Mouse (Mus musculus) stomach, embryonic 16.5 days (tissue): ENCODE results near the gene Helq. TPM values are rescaled to one million over a fixed set of nuclear protein-coding genes. Genes with fewer than 3 reads are reported as not detected.
A peak's percentile ranks its signal among the peaks of the same experiment; 100 is the strongest.

Experiments
- ATAC-seq: fragments of 200-750 bp; cut with Nextera tagmentation; 2 replicates; pipeline ENCODE4 v1.8.0; 2017; ENCODE audit warnings: moderate number of reproducible peaks, moderate TSS enrichment; ENCODE audit not compliant: insufficient read depth, low FRiP score
- H3K27ac ChIP-seq: fragments of 300-500 bp; sonication (generic); 2 replicates; pipeline ENCODE4 v1.5.1; 2014; ENCODE audit warnings: low read length
- H3K27me3 ChIP-seq: fragments of 300-500 bp; sonication (generic); 2 replicates; pipeline ENCODE4 v1.6.1; 2014; ENCODE audit warnings: low read length, control low read depth, mixed read lengths; ENCODE audit not compliant: control insufficient read depth, insufficient read depth
- H3K36me3 ChIP-seq: fragments of 300-500 bp; sonication (generic); 2 replicates; pipeline ENCODE4 v1.6.1; 2014; ENCODE audit warnings: low read length; ENCODE audit not compliant: control insufficient read depth, insufficient read depth
- H3K4me1 ChIP-seq: fragments of 300-500 bp; sonication (generic); 2 replicates; pipeline ENCODE4 v1.6.1; 2014; ENCODE audit warnings: low read length, control low read depth, mixed read lengths; ENCODE audit not compliant: control insufficient read depth, insufficient read depth
- H3K4me2 ChIP-seq: fragments of 300-500 bp; sonication (generic); 2 replicates; pipeline ENCODE4 v1.6.1; 2014; ENCODE audit warnings: low read depth, low read length, mixed read lengths
- H3K4me3 ChIP-seq: fragments of 300-500 bp; sonication (generic); replicated peaks from 2 replicates; pipeline ENCODE4 v1.5.1; 2014; ENCODE audit warnings: mild to moderate bottlenecking, low read length
- H3K9ac ChIP-seq: fragments of 300-500 bp; sonication (generic); 2 replicates; pipeline ENCODE4 v1.6.1; 2014; ENCODE audit warnings: low read length
- H3K9me3 ChIP-seq: fragments of 300-500 bp; sonication (generic); replicated peaks from 2 replicates; pipeline ENCODE4 v1.6.1; 2016; ENCODE audit warnings: low read length, control low read depth; ENCODE audit not compliant: control insufficient read depth
- WGBS: fragments of 180-500 bp; shearing (Covaris S2); extraction: QIAGEN DNeasy Blood & Tissue Kit; methylation state at CpG from one replicate; pipeline ENCODE4 v1.1.7; 2014; 5-methylcytosine and 5-hydroxymethylcytosine counted together
- polyA plus RNA-seq: library from polyadenylated mRNA; unstranded; fragments of >200 nt; fragmentation: Nextera tagmentation; extraction: Ambion mirVana; gene quantifications from 2 replicates; pipeline ENCODE4 v1.2.1, GENCODE M21; 2015

The Helq gene
- polyA plus RNA-seq, 1 experiment from 2014 or later = 12.7 TPM

DNA sequence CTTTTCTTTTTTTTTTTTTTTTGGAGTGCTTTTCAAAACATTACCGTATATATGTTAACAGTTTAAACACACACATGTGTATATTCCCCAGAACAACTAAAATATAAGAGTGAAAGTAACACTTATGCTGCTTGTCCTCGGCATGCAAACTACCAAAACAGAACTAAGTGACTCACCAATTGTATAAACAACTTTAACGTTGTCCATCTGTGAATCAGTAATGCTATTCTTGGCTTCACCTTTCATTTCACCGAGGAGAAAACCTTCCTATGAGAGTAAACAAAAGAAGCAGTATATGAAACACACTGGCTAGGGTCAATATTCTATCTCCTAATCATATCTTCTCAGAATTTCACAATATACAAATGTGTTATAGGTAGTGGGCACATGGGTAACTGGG is 19.9 kb upstream of the Helq start:
- Histone ChIP-seq H3K4me2 (no peak overlapping the region), H3K9ac (no peak overlapping the region), H3K27me3 (no peaks in the 10 kb centered on the region), H3K4me1 (peaks cover 5% of the 10 kb centered on the region; the same call in 1 of the 2 replicates), H3K27ac (no peak overlapping the region), H3K9me3 (no peaks in the 10 kb centered on the region), H3K36me3 (peaks cover 6% of the 10 kb centered on the region; the same call in 1 of the 2 replicates), H3K4me3 (no peak overlapping the region)
- 39% methylated on average over 4 of the region's 4 CpGs for WGBS
- no peak for ATAC-seq

DNA sequence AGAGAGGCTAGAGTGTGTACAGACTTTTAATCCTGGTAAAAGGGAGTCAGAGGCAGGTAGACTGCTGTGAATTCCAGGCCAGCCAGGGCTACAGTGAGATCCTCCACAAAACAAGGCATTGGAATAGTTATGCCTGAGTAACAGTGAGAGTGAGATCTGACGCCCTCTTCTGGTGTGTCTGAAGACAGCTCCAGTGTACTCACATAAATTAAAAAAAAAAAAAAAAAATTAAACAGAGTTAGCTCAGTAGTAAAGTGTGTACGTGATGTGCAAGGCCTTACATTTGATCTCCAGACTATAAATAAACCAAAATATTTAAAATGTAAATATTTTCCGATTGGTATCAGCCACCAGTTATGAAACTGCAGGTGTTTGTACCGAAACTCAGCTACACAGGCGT is 4.3 kb downstream of the Helq start:
- no peak for ATAC-seq
- no peak overlapping the region for H3K27ac ChIP-seq
- no peak overlapping the region for H3K9ac ChIP-seq
- H3K4me2 ChIP-seq = no peak overlapping the region
- 79% methylated on average over 5 of the region's 5 CpGs for WGBS
- no peak overlapping the region for H3K4me3 ChIP-seq
- H3K9me3 ChIP-seq = no peaks in the 10 kb centered on the region
- H3K4me1 ChIP-seq = peaks cover 3% of the 10 kb centered on the region; the same call in 1 of the 2 replicates
- no peaks in the 10 kb centered on the region for H3K27me3 ChIP-seq
- no peaks in the 10 kb centered on the region for H3K36me3 ChIP-seq

DNA sequence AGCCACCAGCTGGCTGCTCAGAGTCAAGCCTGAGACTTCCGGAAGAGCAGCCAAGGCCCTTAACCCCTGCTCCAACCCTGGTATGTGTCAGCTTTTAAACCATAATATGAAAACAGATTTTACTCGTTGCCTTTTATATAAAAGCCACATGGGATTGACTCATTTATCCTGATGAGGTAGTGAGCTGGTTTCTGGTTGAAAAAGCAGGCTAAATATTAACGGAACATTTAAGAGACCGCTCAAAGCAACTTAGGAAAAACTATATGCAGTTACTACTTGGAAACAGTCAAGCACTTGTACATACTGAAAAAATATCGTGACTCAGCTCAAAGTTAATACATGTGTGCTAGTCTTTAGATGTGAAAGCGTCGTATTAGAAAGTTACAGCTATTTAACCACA is 6.1 kb downstream of the Helq start:
- 78% methylated on average over 7 of the region's 7 CpGs for WGBS
- H3K9ac ChIP-seq = no peak overlapping the region
- no peaks in the 10 kb centered on the region for H3K27me3 ChIP-seq
- H3K4me1 ChIP-seq = no peaks in the 10 kb centered on the region
- H3K27ac ChIP-seq = no peak overlapping the region
- H3K9me3 ChIP-seq = no peaks in the 10 kb centered on the region
- no peak for ATAC-seq
- H3K4me2 ChIP-seq = no peak overlapping the region
- no peak overlapping the region for H3K4me3 ChIP-seq
- H3K36me3 ChIP-seq = no peaks in the 10 kb centered on the region

DNA sequence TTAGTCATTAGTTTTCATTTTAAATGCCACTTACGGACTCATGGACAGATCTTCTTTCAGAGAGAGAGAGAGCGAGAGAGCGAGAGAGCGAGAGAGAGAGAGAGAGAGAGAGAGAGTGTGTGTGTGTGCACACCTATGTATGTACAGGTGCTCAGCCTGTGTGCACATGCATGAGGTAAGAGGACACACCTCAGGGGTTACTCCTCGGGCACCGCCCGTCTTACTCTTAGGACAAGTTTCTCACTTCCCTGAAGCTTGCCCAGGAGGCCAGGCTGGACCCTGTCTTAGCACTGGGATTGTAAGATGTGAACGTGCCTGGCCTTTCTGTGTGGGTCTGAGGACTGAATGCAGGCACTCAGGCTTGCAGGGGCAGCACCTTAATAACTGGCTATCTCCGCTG is 10.9 kb downstream of the Helq start:
- H3K27me3 ChIP-seq = no peaks in the 10 kb centered on the region
- no peak for ATAC-seq
- no peaks in the 10 kb centered on the region for H3K4me1 ChIP-seq
- H3K4me2 ChIP-seq = no peak overlapping the region
- H3K27ac ChIP-seq = no peak overlapping the region
- H3K9ac ChIP-seq = no peak overlapping the region
- no peaks in the 10 kb centered on the region for H3K36me3 ChIP-seq
- WGBS = 93% methylated on average over 9 of the region's 9 CpGs
- H3K4me3 ChIP-seq = no peak overlapping the region
- H3K9me3 ChIP-seq = no peaks in the 10 kb centered on the region

DNA sequence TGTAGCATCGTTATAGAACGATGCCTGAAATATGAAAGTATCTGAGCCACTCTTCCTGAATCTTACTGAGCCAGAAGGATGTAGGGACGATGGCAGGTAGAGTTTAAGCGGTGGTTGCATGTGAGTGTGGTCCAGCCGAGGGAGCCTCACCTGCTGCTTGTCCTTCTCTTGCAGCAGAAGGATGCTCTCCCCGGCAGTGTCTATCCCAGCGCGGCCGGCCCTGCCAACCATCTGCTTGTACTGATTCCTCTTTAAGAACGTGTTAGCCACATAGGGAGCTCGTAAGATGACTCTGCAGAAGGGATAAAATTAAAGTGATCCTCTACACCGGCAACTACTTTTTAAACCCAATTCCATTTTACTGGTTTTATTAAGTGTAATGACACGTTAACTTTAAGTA is 19.4 kb downstream of the Helq start:
- no peak overlapping the region for H3K4me2 ChIP-seq
- H3K4me1 ChIP-seq = no peaks in the 10 kb centered on the region
- no peaks in the 10 kb centered on the region for H3K9me3 ChIP-seq
- no peak overlapping the region for H3K9ac ChIP-seq
- H3K27me3 ChIP-seq = no peaks in the 10 kb centered on the region
- no peak overlapping the region for H3K4me3 ChIP-seq
- WGBS = 94% methylated on average over 13 of the region's 13 CpGs
- no peak for ATAC-seq
- peaks cover 13% of the 10 kb centered on the region; the same call in 1 of the 2 replicates for H3K36me3 ChIP-seq
- H3K27ac ChIP-seq = no peak overlapping the region

DNA sequence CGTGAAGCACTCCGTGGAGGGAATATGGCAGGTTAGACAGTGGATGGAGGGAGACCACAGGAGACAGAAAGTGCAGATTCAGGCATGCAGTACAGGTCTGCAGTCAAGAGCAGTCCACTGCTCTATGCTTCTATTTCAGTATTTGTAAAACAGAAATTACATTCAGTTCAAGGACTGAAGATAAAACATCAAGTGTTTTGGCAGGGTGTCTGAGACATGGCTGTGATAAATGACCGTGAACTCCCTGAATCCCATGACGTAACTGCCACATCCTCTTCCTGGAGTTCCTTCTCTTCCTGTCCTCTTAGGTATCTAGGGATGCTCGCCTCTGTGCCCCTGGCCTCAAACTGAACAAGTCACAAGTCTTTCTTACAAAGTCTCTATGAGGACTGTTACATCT is 21.5 kb downstream of the Helq start:
- Histone ChIP-seq H3K27ac (no peak overlapping the region), H3K9ac (no peak overlapping the region), H3K4me1 (no peaks in the 10 kb centered on the region), H3K4me2 (no peak overlapping the region), H3K4me3 (no peak overlapping the region), H3K36me3 (peaks cover 17% of the 10 kb centered on the region), H3K9me3 (no peaks in the 10 kb centered on the region), H3K27me3 (no peaks in the 10 kb centered on the region)
- ATAC-seq = no peak
- 86% methylated on average over 5 of the region's 5 CpGs for WGBS

DNA sequence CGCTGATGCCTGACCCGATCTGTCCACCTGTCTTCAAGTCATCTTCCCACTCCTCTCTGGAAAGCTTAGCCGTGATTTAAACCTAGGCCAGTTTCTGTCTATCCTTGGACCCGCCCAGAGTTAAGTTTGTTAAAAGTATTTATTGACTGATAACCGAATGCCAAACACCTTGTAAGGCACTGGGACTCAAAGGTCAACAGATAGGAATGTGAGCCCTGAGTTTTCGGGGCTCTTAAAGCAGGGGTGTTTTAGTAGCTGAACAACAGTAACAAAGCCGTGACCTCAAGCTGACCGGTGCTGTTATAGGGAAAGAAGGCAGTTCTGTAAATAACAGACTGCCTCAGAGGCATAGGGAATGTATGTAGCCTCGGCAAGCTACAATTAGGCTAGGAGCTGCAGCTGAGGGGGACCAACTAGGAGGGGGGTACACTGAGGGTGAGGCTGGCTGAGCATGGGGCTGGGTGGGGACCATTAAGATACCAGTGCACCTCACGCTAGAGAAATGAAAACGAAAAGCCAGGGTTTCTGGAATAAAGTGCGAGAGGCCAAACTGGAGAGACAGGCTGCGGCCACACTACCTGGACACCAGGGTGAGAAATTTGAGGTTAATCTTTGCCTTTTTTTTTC is 22.5 kb downstream of the Helq start:
- no peak overlapping the region for H3K4me3 ChIP-seq
- WGBS = 66% methylated on average over 13 of the region's 13 CpGs
- no peaks in the 10 kb centered on the region for H3K4me1 ChIP-seq
- no peak overlapping the region for H3K4me2 ChIP-seq
- peaks cover 20% of the 10 kb centered on the region for H3K36me3 ChIP-seq
- no peaks in the 10 kb centered on the region for H3K27me3 ChIP-seq
- ATAC-seq = peak; percentile 60; the same call in 1 of the 2 replicates
- H3K27ac ChIP-seq = no peak overlapping the region
- no peaks in the 10 kb centered on the region for H3K9me3 ChIP-seq
- no peak overlapping the region for H3K9ac ChIP-seq

DNA sequence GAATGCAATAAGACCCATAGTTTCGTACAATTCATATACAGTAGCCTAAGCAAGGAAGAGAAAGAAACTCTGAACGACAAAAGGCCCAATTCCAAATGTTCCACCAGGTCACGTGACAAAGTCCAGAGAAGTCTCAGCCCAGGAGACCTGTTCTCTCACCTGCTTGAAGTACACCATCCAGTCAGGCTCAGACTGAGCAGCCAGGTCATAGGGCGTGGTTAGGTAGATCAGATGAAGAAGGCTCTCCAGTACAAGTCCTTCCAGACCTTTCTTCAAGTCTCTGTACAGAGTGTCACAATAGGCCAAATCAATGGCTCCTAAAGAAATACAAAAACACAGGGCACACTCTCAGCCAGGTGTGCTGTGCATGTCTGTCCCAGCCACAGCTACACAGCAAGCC is 26.8 kb downstream of the Helq start:
- no peaks in the 10 kb centered on the region for H3K27me3 ChIP-seq
- H3K4me2 ChIP-seq = no peak overlapping the region
- H3K4me1 ChIP-seq = no peaks in the 10 kb centered on the region
- H3K4me3 ChIP-seq = no peak overlapping the region
- H3K36me3 ChIP-seq = peaks cover 8% of the 10 kb centered on the region; the same call in 1 of the 2 replicates
- H3K9me3 ChIP-seq = no peaks in the 10 kb centered on the region
- WGBS = 90% methylated on average over 4 of the region's 4 CpGs
- no peak overlapping the region for H3K27ac ChIP-seq
- no peak for ATAC-seq
- H3K9ac ChIP-seq = no peak overlapping the region

DNA sequence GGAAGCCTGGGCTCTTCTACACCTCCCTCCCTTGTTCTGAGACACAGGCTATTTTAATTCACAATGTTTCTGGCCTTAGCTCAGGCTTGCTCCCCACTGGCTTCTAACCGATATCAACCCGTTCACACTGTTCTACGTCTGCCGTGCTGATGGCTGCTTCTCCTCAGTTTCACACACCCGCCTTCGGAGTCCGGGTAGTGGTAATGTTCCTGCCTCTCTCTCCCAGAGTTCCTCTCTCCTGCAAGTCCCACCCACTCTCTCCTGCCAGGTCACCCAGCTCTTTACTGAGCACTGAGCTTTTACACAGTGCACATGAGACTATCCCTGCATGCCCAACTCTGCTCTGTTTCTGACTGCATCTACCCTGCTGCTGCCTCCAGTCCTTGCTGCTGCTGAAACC is 32.4 kb downstream of the Helq start:
- Histone ChIP-seq H3K4me3 (no peak overlapping the region), H3K4me2 (no peak overlapping the region), H3K27me3 (no peaks in the 10 kb centered on the region), H3K27ac (no peak overlapping the region), H3K4me1 (no peaks in the 10 kb centered on the region), H3K36me3 (peaks cover 3% of the 10 kb centered on the region; the same call in 1 of the 2 replicates), H3K9me3 (no peaks in the 10 kb centered on the region), H3K9ac (no peak overlapping the region)
- ATAC-seq = no peak
- 94% methylated on average over 7 of the region's 7 CpGs for WGBS
